Mouse (Mus musculus) thymus, postnatal 0 days (tissue): Measurements from ENCODE around the gene Mup14. TPM values are rescaled to one million over a fixed set of nuclear protein-coding genes. Genes with fewer than 3 reads are reported as not detected.
"Not testable (repeated sequence)": the region's sequence is repeated elsewhere in the genome, so short reads cannot be mapped to it uniquely, and the experiment has no call there.

Source experiments
- DNase-seq: peaks from one replicate; pipeline ENCODE4 v3.0.0-alpha.2; 2015; ENCODE audit warnings: low spot score
- polyA plus RNA-seq: library from polyadenylated mRNA; unstranded; fragments of >200 nt; fragmentation: Nextera tagmentation; extraction: Ambion mirVana; gene quantifications from 2 replicates; pipeline ENCODE4 v1.2.1, GENCODE M21; 2015

Gene Mup14
- polyA plus RNA-seq: 0.53 TPM in 1 of 2 replicates, not detected in the other

DNA sequence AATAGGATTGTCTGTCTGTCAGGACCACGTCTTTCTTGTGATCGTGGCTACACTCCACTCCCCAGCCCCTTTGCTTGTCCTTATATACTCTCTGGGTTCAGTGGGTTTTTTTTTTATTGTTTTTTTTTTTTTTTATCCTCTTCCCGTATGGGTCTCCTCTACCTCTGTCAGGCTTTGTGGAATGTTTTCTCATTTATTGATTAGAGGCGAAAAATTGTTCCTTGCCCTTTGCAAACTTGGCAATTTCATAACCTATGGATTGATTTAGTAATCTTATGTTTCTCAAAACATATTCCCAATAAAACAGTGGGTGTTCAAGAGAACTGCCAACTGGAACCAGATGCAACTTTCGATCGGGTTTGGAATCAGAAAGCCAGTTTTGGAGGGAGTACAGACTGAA lies at the start of gene Mup14:
Gene Mup14 (minus strand): TSS at position 101 of the 400 bp plus-strand sequence.
- not testable (repeated sequence) for DNase-seq

DNA sequence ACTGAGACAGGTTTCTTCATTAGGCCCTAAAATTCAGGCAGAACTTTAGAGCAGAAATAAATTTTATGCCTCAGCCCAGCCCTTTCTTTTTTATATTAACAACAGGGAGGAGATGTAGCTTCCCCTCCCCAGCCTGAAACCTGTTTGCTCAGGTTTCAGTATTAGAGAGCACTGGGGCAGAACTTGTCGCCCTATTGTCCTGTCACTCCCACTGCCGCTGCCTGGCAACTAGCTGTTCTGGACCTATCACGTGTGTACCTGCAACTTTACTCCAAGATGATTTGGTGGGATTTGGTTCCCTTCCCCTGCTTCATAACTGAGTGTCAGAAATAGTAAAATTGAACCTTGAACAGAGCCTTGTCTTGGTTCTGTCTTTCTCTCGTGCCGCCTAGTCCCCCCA lies 34.3 kb upstream of the Mup14 start:
- DNase-seq: not testable (repeated sequence)

Other genes starting within 250 kb of the Mup14 start
- not detected in 2 replicates for gene Mup13, start 75.7 kb downstream of the Mup14 start, polyA plus RNA-seq
- not detected in 2 replicates for gene Mup15, start 135.7 kb upstream of the Mup14 start, polyA plus RNA-seq
- gene Mup16, start 215.5 kb upstream of the Mup14 start, polyA plus RNA-seq: not detected in 2 replicates